Mouse (Mus musculus) MEL (cell line): ENCODE measurements at regions not wholly inside any gene's neighbourhood (a gene's known extent, or its start where the extent isn't known, plus 50 kb on each side); places are given as distances from the start of the nearest gene placed in this dataset.
A peak's percentile ranks its signal among the peaks of the same experiment; 100 is the strongest.

Source experiments
- DNase-seq: peaks from one replicate; pipeline ENCODE4 v3.0.0; 2011; ENCODE audit warnings: low read depth, low spot score
- H3K27ac ChIP-seq: 2 replicates; pipeline ENCODE4 v1.5.1; 2012; ENCODE audit warnings: low read depth, mild to moderate bottlenecking, control low read depth, low read length, moderate library complexity; ENCODE audit not compliant: control insufficient read depth
- H3K27me3 ChIP-seq, 2 experiments: fragments of 150-350 bp in 1 of 2; sonication (generic) in 1 of 2; 2 replicates each; pipeline ENCODE4 v1.6.1; 2012; ENCODE audit warnings: low read length in 2 of 2, mild to moderate bottlenecking in 2 of 2, improper control_type of control experiment in 1 of 2, moderate library complexity in 1 of 2; ENCODE audit not compliant: insufficient read depth in 2 of 2, control insufficient read depth in 1 of 2
- H3K36me3 ChIP-seq, 2 experiments: 2 replicates each; pipeline ENCODE4 v1.6.1; 2012 to 2014; ENCODE audit warnings: low read length in 2 of 2, improper control_type of control experiment in 1 of 2, inconsistent platforms in 1 of 2, mild to moderate bottlenecking in 1 of 2; ENCODE audit not compliant: insufficient read depth in 2 of 2, control insufficient read depth in 1 of 2
- H3K4me1 ChIP-seq, 2 experiments: fragments of 150-350 bp in 1 of 2; sonication (generic) in 1 of 2; 2 replicates each; pipeline ENCODE4 v1.6.1; 2012; ENCODE audit warnings: low read length in 2 of 2, improper control_type of control experiment in 1 of 2, mild to moderate bottlenecking in 1 of 2; ENCODE audit not compliant: insufficient read depth in 2 of 2, control insufficient read depth in 1 of 2
- H3K4me3 ChIP-seq, 2 experiments: fragments of 150-350 bp in 1 of 2; sonication (generic) in 1 of 2; 2 replicates each; pipeline ENCODE4 v1.5.1; 2012; ENCODE audit warnings: low read depth in 2 of 2, low read length in 2 of 2, mild to moderate bottlenecking in 2 of 2, moderate library complexity in 2 of 2, control low read depth in 1 of 2, improper control_type of control experiment in 1 of 2; ENCODE audit not compliant: control insufficient read depth in 1 of 2, insufficient read depth in 1 of 2
- H3K79me2 ChIP-seq: 2 replicates; pipeline ENCODE4 v1.6.1; 2012; ENCODE audit warnings: mild to moderate bottlenecking, low read length, moderate library complexity; ENCODE audit not compliant: control insufficient read depth, poor library complexity, insufficient read depth
- H3K9ac ChIP-seq: 2 replicates; pipeline ENCODE4 v1.6.1; 2012; ENCODE audit warnings: low read depth, mild to moderate bottlenecking, control low read depth, low read length, moderate library complexity; ENCODE audit not compliant: control insufficient read depth, poor library complexity, severe bottlenecking
- H3K9me3 ChIP-seq: fragments of 150-350 bp; sonication (generic); replicated peaks from 2 replicates; pipeline ENCODE4 v1.6.1; 2012; ENCODE audit warnings: mild to moderate bottlenecking, low read length, improper control_type of control experiment, moderate library complexity; ENCODE audit not compliant: insufficient read depth
- BHLHE40 ChIP-seq: IDR thresholded peaks from 2 replicates; pipeline ENCODE4 v1.6.1; 2012; ENCODE audit warnings: low read depth, mild to moderate bottlenecking, inconsistent platforms, low read length, improper control_type of control experiment, borderline replicate concordance
- CHD2 ChIP-seq: IDR thresholded peaks from 2 replicates; pipeline ENCODE4 v1.6.1; 2011; ENCODE audit warnings: low read length, improper control_type of control experiment
- EP300 ChIP-seq, 2 experiments: IDR thresholded peaks; 2 replicates each; pipeline ENCODE4 v1.6.1; 2011; ENCODE audit warnings: improper control_type of control experiment in 2 of 2, low read length in 2 of 2, low read depth in 1 of 2, mild to moderate bottlenecking in 1 of 2
- GATA1 ChIP-seq: IDR thresholded peaks from 2 replicates; pipeline ENCODE4 v1.6.1; 2011; ENCODE audit warnings: low read depth, low read length, improper control_type of control experiment
- HCFC1 ChIP-seq: IDR thresholded peaks from 2 replicates; pipeline ENCODE4 v1.6.1; 2012; ENCODE audit warnings: low read depth, mild to moderate bottlenecking, inconsistent platforms, low read length, improper control_type of control experiment, moderate library complexity
- JUND ChIP-seq: IDR thresholded peaks from 2 replicates; pipeline ENCODE4 v1.6.1; 2011; ENCODE audit warnings: low read depth, mild to moderate bottlenecking, improper control_type of control experiment, low read length
- KAT2A ChIP-seq: conservative IDR thresholded peaks from 2 replicates; pipeline ENCODE4 v1.6.1; 2012; ENCODE audit warnings: low read depth, low read length, improper control_type of control experiment, inconsistent platforms
- MAFK ChIP-seq: IDR thresholded peaks from 2 replicates; pipeline ENCODE4 v1.6.1; 2011; ENCODE audit warnings: low read depth, mild to moderate bottlenecking, low read length, improper control_type of control experiment, borderline replicate concordance
- MXI1 ChIP-seq: IDR thresholded peaks from 2 replicates; pipeline ENCODE4 v1.6.1; 2011; ENCODE audit warnings: mild to moderate bottlenecking, low read depth, low read length, improper control_type of control experiment
- MYB ChIP-seq: IDR thresholded peaks from 2 replicates; pipeline ENCODE4 v1.6.1; 2011; ENCODE audit warnings: mild to moderate bottlenecking, low read depth, low read length, improper control_type of control experiment
- NELFE ChIP-seq: IDR thresholded peaks from 2 replicates; pipeline ENCODE4 v1.6.1; 2011; ENCODE audit warnings: low read depth, low read length, improper control_type of control experiment
- NRF1 ChIP-seq: IDR thresholded peaks from 2 replicates; pipeline ENCODE4 v1.6.1; 2014; ENCODE audit warnings: low read depth, mild to moderate bottlenecking, inconsistent platforms, low read length, improper control_type of control experiment, moderate library complexity; ENCODE audit not compliant: poor library complexity, insufficient read depth, severe bottlenecking
- POLR2AphosphoS2 ChIP-seq: IDR thresholded peaks from 2 replicates; pipeline ENCODE4 v1.6.1; 2011; ENCODE audit warnings: low read length, improper control_type of control experiment
- SIN3A ChIP-seq: IDR thresholded peaks from 2 replicates; pipeline ENCODE4 v1.6.1; 2012; ENCODE audit warnings: low read length, improper control_type of control experiment, inconsistent platforms
- TBP ChIP-seq: IDR thresholded peaks from 2 replicates; pipeline ENCODE4 v1.8.0; 2011; ENCODE audit warnings: low read depth, low read length, improper control_type of control experiment
- ZMIZ1 ChIP-seq: IDR thresholded peaks from 2 replicates; pipeline ENCODE4 v1.6.1; 2012; ENCODE audit warnings: low read depth, mild to moderate bottlenecking, inconsistent platforms, low read length, improper control_type of control experiment, moderate library complexity

GRCm38 (mm10) chr10:17106831-17107230 lies 616.2 kb upstream of the Cited2 start:
- Histone ChIP-seq H3K27ac (no peak overlapping the region), H3K27me3 (no peaks in the 10 kb centered on the region), H3K79me2 (no peaks in the 10 kb centered on the region), H3K4me3 (no peak overlapping the region), H3K4me1 (no peaks in the 10 kb centered on the region), H3K9me3 (no peaks in the 10 kb centered on the region), H3K9ac (no peak overlapping the region), H3K36me3 (no peaks in the 10 kb centered on the region)
- DNase-seq, result no peak
- TF ChIP-seq GATA1 (no peak), NRF1 (no peak), ZMIZ1 (no peak), KAT2A (no peak), EP300 (IDR thresholded peaks at IDR 0.05; ENCODE audit: low read depth in 1 of 2, low read length in 2 of 2) (no peak), MYB (no peak), SIN3A (no peak), BHLHE40 (no peak), CHD2 (no peak), NELFE (no peak), MXI1 (no peak), JUND (no peak), HCFC1 (no peak), MAFK (no peak)

- Histone ChIP-seq H3K27ac (no peak overlapping the region), H3K27me3 (no peaks in the 10 kb centered on the region), H3K4me3 (no peak overlapping the region), H3K9me3 (no peaks in the 10 kb centered on the region), H3K36me3 (no peaks in the 10 kb centered on the region; a peak in 1 of 4 replicates), H3K79me2 (no peaks in the 10 kb centered on the region), H3K9ac (no peak overlapping the region), H3K4me1 (no peaks in the 10 kb centered on the region)
- TF ChIP-seq TBP, result no peak
- no peak for DNase-seq
Measured at GRCm38 (mm10) chr10:17111071-17111470, 611.9 kb upstream of the Cited2 start.

GRCm38 (mm10) chr10:17114805-17115204 lies 608.2 kb upstream of the Cited2 start:
- Histone ChIP-seq H3K9ac (no peak overlapping the region), H3K9me3 (no peaks in the 10 kb centered on the region)
- TF ChIP-seq POLR2AphosphoS2, result no peak
- peak; percentile 92 for TF ChIP-seq MAFK
- TF ChIP-seq, all 39 proteins: peak for 1
- DNase-seq, result no peak
- no peak overlapping the region for H3K4me3 ChIP-seq
- no peaks in the 10 kb centered on the region for H3K27me3 ChIP-seq
- H3K79me2 ChIP-seq, result no peaks in the 10 kb centered on the region
- no peaks in the 10 kb centered on the region for H3K4me1 ChIP-seq
- H3K27ac ChIP-seq, result no peak overlapping the region
- no peaks in the 10 kb centered on the region; a peak in 1 of 4 replicates for H3K36me3 ChIP-seq
